Mouse (Mus musculus) embryonic facial prominence, embryonic 14.5 days (tissue): ENCODE results near the gene Palld. TPM values are rescaled to one million over a fixed set of nuclear protein-coding genes. Genes with fewer than 3 reads are reported as not detected.

Experiments used
- ATAC-seq: fragments of 200-750 bp; cut with Nextera tagmentation; 2 replicates; pipeline ENCODE4 v1.8.0; 2017; ENCODE audit warnings: low read depth, moderate number of reproducible peaks, moderate TSS enrichment
- DNase-seq: peaks from one replicate; pipeline ENCODE4 v3.0.0-alpha.2; 2015; ENCODE audit warnings: low spot score
- H3K27ac ChIP-seq: fragments of 300-500 bp; sonication (generic); replicated peaks from 2 replicates; pipeline ENCODE4 v1.5.1; 2014; ENCODE audit warnings: low read depth, mild to moderate bottlenecking, low read length, moderate library complexity
- H3K27me3 ChIP-seq: fragments of 300-500 bp; sonication (generic); replicated peaks from 2 replicates; pipeline ENCODE4 v1.6.1; 2014; ENCODE audit warnings: low read length; ENCODE audit not compliant: control insufficient read depth, insufficient read depth
- H3K36me3 ChIP-seq: fragments of 300-500 bp; sonication (generic); 2 replicates; pipeline ENCODE4 v1.6.1; 2014; ENCODE audit warnings: low read length, mixed read lengths; ENCODE audit not compliant: control insufficient read depth, insufficient read depth
- H3K4me1 ChIP-seq: fragments of 300-500 bp; sonication (generic); 2 replicates; pipeline ENCODE4 v1.6.1; 2014; ENCODE audit warnings: antibody characterized with exemption, low read length; ENCODE audit not compliant: control insufficient read depth, insufficient read depth
- H3K4me2 ChIP-seq: fragments of 300-500 bp; sonication (generic); 2 replicates; pipeline ENCODE4 v1.6.1; 2014; ENCODE audit warnings: low read depth, mild to moderate bottlenecking, low read length, moderate library complexity, mixed read lengths
- H3K4me3 ChIP-seq: fragments of 300-500 bp; sonication (generic); 2 replicates; pipeline ENCODE4 v1.5.1; 2014; ENCODE audit warnings: low read depth, mild to moderate bottlenecking, low read length
- H3K9ac ChIP-seq: fragments of 300-500 bp; sonication (generic); 2 replicates; pipeline ENCODE4 v1.6.1; 2014; ENCODE audit warnings: low read depth, mild to moderate bottlenecking, low read length, moderate library complexity, mixed read lengths
- H3K9me3 ChIP-seq: fragments of 300-500 bp; sonication (generic); 2 replicates; pipeline ENCODE4 v1.6.1; 2016; ENCODE audit warnings: low read length; ENCODE audit not compliant: control insufficient read depth
- WGBS: fragments of 180-500 bp; shearing (Covaris S2); extraction: QIAGEN DNeasy Blood & Tissue Kit; methylation state at CpG from one replicate; pipeline ENCODE4 v1.1.7; 2014; 5-methylcytosine and 5-hydroxymethylcytosine counted together
- polyA plus RNA-seq: library from polyadenylated mRNA; unstranded; fragments of >200 nt; fragmentation: Nextera tagmentation; extraction: Ambion mirVana; gene quantifications from 2 replicates; pipeline ENCODE4 v1.2.1, GENCODE M21; 2014

Palld gene
- polyA plus RNA-seq, 1 experiment from 2014 or later = 96.3 TPM

DNA sequence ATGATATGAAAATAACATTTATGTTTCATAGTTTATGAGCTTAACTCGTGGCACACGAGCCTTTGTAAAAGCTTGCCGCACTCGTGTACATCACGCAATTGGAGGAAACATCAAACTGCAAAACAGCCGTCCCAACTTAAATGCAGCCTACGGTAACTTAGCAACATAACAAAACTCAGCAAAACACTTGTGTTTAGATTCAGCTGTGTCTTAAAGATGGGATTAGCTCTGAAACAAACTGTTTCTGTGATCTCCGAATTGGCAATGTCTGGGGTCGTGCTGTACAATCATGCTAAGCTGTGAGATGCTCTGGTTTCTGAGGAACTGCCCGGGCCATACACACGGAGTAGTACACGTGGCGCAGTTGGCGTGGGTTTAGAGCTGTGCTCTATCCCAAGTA, 375.5 kb downstream of the Palld start:
- no peak overlapping the region for H3K9ac ChIP-seq
- no peak; the same call in 1 of the 2 replicates for ATAC-seq
- H3K4me2 ChIP-seq = no peak overlapping the region
- DNase-seq = peak; percentile 56
- WGBS = 78% methylated on average over 14 of the region's 14 CpGs
- no peaks in the 10 kb centered on the region for H3K27me3 ChIP-seq
- no peaks in the 10 kb centered on the region for H3K4me1 ChIP-seq
- H3K4me3 ChIP-seq = no peak overlapping the region
- H3K36me3 ChIP-seq = peaks cover 83% of the 10 kb centered on the region
- H3K9me3 ChIP-seq = no peaks in the 10 kb centered on the region
- H3K27ac ChIP-seq = no peak overlapping the region

DNA sequence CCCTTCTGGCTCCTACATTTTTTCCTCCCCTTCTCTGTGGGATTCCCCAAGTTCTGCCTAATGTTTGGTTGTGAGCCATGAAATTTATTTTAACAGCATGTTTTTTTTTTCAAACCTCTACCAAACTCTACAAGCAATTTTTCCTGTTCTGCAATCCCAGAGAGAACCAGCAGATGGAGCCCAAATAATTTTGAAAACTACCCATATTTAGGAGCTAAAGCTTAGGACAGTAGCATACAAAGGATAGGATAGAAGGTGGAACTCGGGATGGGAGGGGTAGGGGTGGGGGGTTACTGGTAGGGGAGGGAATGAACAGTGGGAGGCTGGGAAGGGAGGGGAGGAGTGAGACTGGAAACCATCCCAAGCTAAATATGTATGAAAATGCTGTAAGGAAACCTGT, 380.4 kb downstream of the Palld start:
- DNase-seq = no peak
- no peaks in the 10 kb centered on the region for H3K27me3 ChIP-seq
- H3K9me3 ChIP-seq = no peaks in the 10 kb centered on the region
- whole genome bisulfite sequencing = 3% methylated on average over 1 of the region's 1 CpGs
- peaks cover 76% of the 10 kb centered on the region for H3K36me3 ChIP-seq
- H3K4me3 ChIP-seq = no peak overlapping the region
- no peak overlapping the region for H3K27ac ChIP-seq
- ATAC-seq = no peak
- no peak overlapping the region for H3K4me2 ChIP-seq
- no peak overlapping the region for H3K9ac ChIP-seq
- H3K4me1 ChIP-seq = no peaks in the 10 kb centered on the region

DNA sequence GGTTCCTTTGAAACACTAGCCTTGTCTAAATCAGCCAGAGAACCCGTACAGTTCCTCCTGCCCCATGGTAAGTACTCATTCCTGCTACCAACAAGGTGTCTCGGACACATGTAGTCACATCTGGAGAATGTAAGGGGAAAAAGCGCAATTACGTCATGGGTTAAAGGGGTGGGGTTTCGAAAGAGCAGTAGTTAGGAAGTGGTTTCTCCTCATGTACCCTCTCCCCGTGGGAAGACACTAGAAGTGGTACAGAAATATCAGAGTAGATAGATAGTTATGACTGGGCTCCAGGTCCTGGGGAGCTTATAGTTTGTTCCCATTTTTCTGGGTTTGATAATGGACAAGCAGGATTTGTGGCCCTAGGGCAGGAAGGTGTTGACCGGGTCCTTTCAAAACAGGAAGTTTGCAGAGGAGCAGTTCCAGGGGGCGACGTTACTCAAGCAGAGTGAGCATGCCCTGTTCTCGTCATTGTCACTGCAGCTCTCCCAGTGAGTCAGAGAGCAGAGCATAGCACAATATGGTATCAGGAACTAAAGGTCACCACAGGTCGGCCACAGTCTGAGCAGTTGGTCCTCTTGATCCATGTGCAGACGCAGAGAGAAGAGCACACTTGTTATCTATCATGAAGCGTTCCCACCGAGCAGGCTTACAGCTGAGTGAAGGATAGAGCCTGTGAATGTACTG, 384.8 kb downstream of the Palld start:
- DNase-seq (no peak), ATAC-seq (no peak)
- Histone ChIP-seq H3K27me3 (no peaks in the 10 kb centered on the region), H3K4me1 (no peaks in the 10 kb centered on the region), H3K9ac (no peak overlapping the region), H3K27ac (no peak overlapping the region), H3K9me3 (no peaks in the 10 kb centered on the region), H3K4me2 (no peak overlapping the region), H3K36me3 (peaks cover 82% of the 10 kb centered on the region), H3K4me3 (no peak overlapping the region)
- 64% methylated on average over 14 of the region's 14 CpGs for WGBS

DNA sequence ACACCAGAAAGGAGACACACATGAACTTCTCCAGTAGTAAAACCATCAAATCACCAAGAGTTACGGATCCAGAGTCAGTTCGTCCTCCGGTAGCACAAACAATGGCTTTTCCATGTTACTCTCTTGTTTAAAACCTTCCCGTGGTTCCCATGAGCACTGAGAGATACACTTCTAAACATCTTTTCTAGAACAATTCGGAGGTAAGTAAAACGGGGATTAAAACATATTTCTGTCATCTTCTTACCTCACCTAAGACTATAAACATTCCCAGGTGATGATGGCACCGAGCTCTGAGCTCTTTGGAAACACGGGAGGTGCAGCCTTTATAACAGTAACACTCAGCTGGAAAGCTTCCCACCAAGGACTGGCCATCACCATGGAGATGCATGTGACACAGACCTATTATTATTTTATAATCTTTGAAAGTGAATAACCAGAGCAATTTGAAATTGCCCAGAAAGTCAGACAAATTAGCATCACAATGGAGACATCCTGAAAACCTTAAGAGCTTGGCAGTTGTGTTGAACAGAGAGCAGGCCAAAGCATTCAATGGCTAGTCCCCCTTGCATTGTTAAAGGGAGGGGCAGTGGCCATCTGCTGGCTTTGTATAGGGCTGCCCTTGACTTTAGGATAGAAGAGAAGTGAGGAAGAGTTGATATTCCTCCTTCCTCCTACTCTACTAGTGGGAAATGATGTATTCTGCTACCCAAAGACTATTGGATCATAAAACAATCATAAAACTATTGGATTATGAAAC, 385.6 kb downstream of the Palld start:
- H3K36me3 ChIP-seq = peaks cover 83% of the 10 kb centered on the region
- no peak overlapping the region for H3K4me2 ChIP-seq
- no peak overlapping the region for H3K27ac ChIP-seq
- ATAC-seq (no peak), DNase-seq (no peak)
- H3K9ac ChIP-seq = no peak overlapping the region
- 78% methylated on average over 8 of the region's 8 CpGs for WGBS
- H3K4me1 ChIP-seq = no peaks in the 10 kb centered on the region
- H3K9me3 ChIP-seq = no peaks in the 10 kb centered on the region
- no peak overlapping the region for H3K4me3 ChIP-seq
- H3K27me3 ChIP-seq = no peaks in the 10 kb centered on the region

DNA sequence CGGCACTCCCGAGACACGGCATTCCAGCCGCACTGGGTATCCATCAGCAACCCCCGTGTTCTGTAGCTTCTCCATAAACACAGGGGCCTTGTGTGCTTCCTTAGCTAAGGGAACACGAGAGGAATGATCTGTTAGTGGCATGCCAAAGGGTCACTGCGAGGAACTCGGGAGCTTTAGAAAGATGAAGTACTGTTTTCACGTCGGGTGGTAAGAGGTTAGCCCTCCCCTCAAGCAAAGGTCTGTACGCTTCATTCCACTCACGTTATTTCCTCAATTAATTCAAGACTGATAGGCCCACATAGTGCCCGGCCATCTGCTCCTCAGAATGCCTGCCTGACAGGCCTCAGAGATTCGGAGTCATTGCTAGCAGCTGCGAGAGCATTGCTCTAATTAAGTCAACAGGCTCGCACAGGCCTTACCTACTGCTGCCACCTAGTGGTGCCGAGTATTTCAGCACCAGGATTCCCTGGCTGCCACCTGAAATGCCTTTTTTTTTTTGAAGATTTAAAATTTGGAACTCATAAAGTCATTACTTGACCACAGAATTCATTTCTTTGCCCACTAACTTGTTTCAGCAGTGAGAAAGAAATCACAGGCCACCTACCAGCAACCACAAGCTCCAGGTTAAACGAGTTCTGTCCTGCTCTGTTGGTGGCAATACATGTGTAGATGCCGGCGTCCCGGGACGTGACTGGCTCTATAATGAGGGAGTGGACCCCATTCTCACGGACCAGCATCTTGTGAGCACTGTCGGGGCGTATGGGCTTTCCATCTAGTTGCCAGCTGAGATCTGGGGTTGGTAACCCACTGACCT, 386.4 kb downstream of the Palld start:
- H3K9me3 ChIP-seq = no peaks in the 10 kb centered on the region
- H3K9ac ChIP-seq = no peak overlapping the region
- no peak overlapping the region for H3K4me2 ChIP-seq
- H3K27me3 ChIP-seq = no peaks in the 10 kb centered on the region
- peak; percentile 94 for DNase-seq
- H3K4me3 ChIP-seq = no peak overlapping the region
- no peaks in the 10 kb centered on the region for H3K4me1 ChIP-seq
- H3K27ac ChIP-seq = no peak overlapping the region
- 44% methylated on average over 25 of the region's 25 CpGs for WGBS
- ATAC-seq = peak; percentile 89
- peaks cover 83% of the 10 kb centered on the region for H3K36me3 ChIP-seq

DNA sequence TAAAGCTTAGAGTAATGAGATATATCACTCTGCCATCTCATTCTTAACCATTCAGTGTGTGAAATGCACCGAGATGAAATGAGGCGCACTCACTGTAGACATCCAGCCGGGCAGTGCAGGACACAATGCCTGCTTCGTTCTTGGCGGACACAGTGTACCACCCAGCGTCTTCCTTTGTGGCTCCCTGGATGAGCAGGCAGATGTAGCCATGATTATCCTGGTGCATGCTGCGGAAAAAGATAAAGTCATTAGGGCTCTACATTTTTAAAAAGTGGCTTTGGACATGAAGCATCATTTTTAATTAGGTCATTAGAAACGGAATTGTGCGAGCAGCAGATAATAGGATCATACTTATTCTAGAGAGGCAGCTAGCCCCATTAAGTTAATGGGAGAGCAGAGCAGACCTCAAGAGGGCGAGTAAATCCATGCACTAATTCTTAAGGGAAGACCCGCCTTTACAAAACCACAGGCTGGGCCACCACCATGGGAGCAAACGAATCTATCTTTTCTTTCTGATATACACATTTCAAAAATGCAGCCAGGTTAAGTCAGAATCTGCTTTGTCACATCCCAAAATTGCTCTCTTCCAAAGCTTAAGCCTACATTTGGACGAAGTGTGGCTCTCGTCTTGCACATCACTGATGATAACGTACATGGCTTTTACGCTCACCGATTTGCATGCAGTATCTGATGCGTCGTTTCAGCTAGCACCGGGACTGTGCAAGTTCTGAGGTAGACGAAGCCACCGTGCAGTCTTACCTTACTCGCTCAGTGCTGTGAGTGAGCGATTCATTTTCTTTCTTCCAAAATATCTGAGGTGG, 387.2 kb downstream of the Palld start:
- ATAC-seq = peak; percentile 47; the same call in 1 of the 2 replicates

DNA sequence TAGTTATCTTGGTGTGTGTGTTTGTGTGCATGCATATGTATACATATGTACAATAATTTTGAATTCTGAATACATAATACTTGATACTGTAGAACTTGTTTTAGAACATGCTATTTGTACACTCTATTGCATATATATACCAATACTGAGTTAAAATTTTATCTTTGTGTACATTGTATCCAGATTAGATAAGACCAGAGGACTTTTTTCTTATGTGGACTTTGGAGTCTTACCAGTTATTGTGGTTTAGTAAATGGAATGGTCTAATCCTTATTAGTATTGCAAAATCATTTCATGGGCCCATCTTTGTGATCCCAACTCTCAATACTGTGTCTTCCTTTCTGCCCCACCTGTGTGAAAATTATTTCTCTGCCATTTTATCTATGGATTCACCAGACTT, 400.2 kb downstream of the Palld start:
- H3K27me3 ChIP-seq = no peaks in the 10 kb centered on the region
- no peak overlapping the region for H3K9ac ChIP-seq
- DNase-seq (no peak), ATAC-seq (no peak)
- H3K4me3 ChIP-seq = no peak overlapping the region
- no peaks in the 10 kb centered on the region for H3K4me1 ChIP-seq
- H3K9me3 ChIP-seq = no peaks in the 10 kb centered on the region
- H3K36me3 ChIP-seq = 0 out of 2 replicates have a peak, but pooled peaks cover 9% of the 10 kb centered on the region
- no peak overlapping the region for H3K4me2 ChIP-seq
- no peak overlapping the region for H3K27ac ChIP-seq

More for the DNA sequence above, 387.2 kb downstream of the Palld start:
- no peak overlapping the region for H3K27ac ChIP-seq
- no peak overlapping the region for H3K4me3 ChIP-seq
- H3K9me3 ChIP-seq = no peaks in the 10 kb centered on the region
- WGBS = 89% methylated on average over 24 of the region's 24 CpGs
- no peaks in the 10 kb centered on the region for H3K27me3 ChIP-seq
- DNase-seq = peak; percentile 34
- H3K36me3 ChIP-seq = peaks cover 85% of the 10 kb centered on the region
- H3K4me2 ChIP-seq = no peak overlapping the region
- H3K9ac ChIP-seq = no peak overlapping the region
- H3K4me1 ChIP-seq = no peaks in the 10 kb centered on the region

DNA sequence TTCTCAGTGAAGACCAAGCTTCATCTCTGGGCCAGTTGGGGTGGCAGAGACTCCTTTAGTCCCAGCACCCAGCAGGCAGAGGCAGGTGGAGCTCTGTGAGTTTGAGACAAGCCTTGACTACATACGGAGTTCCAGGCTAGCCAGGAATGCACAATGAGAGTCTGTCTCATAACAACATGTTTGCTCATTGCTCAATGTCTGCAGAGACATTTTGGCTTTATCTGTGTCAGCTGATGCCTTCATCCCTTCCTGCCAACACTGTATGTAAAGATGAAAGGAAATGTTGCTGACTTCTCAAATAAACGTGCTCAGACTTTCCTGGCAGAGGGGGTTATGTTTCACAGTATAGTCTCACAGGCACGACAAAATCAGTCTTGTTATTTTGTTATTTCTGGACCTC, 401.6 kb downstream of the Palld start:
- H3K4me3 ChIP-seq = no peak overlapping the region
- 38% methylated on average over 3 of the region's 3 CpGs for WGBS

More for the DNA sequence above, 401.6 kb downstream of the Palld start:
- H3K4me1 ChIP-seq = no peaks in the 10 kb centered on the region
- no peak overlapping the region for H3K9ac ChIP-seq
- H3K9me3 ChIP-seq = no peaks in the 10 kb centered on the region
- H3K27ac ChIP-seq = no peak overlapping the region
- DNase-seq (peak; percentile 43), ATAC-seq (no peak)
- 0 out of 2 replicates have a peak, but pooled peaks cover 9% of the 10 kb centered on the region for H3K36me3 ChIP-seq
- no peak overlapping the region for H3K4me2 ChIP-seq
- H3K27me3 ChIP-seq = no peaks in the 10 kb centered on the region
